Mouse (Mus musculus): Measurements from ENCODE around the gene Ghr. TPM values are rescaled to one million over a fixed set of nuclear protein-coding genes. Genes with fewer than 3 reads are reported as not detected.

Gene Ghr
- polyA plus RNA-seq, 1 experiment, result 215 TPM

- H3K4me3 ChIP-seq (ENCODE audit: insufficient read depth, low read depth, low read length), result no peak overlapping the region
- peaks cover 2% of the 10 kb centered on the region; the same call in 1 of the 2 replicates for H3K4me1 ChIP-seq (ENCODE audit: control insufficient read depth, insufficient read depth, insufficient read length, low read length)
- no peak overlapping the region for H3K27ac ChIP-seq (replicated peaks; ENCODE audit: low read depth, low read length)
These were observed 184.1 kb downstream of the Ghr start for GRCm38 (mm10) chr15:3399196-3399595.

GRCm38 (mm10) chr15:3397369-3398100, 185.8 kb downstream of the Ghr start:
- Histone ChIP-seq H3K4me3 (ENCODE audit: insufficient read depth, low read depth, low read length) (no peak overlapping the region), H3K27ac (replicated peaks; ENCODE audit: low read depth, low read length) (no peak overlapping the region), H3K4me1 (ENCODE audit: control insufficient read depth, insufficient read depth, insufficient read length, low read length) (peaks cover 2% of the 10 kb centered on the region; the same call in 1 of the 2 replicates)

GRCm38 (mm10) chr15:3396149-3396548, 187.1 kb downstream of the Ghr start:
- H3K4me1 ChIP-seq (ENCODE audit: control insufficient read depth, insufficient read depth, insufficient read length, low read length), result peaks cover 2% of the 10 kb centered on the region; the same call in 1 of the 2 replicates
- H3K4me3 ChIP-seq (ENCODE audit: insufficient read depth, low read depth, low read length), result no peak overlapping the region
- H3K27ac ChIP-seq (replicated peaks; ENCODE audit: low read depth, low read length), result no peak overlapping the region

GRCm38 (mm10) chr15:3395700-3396099, 187.6 kb downstream of the Ghr start:
- no peaks in the 10 kb centered on the region for H3K4me1 ChIP-seq (ENCODE audit: control insufficient read depth, insufficient read depth, insufficient read length, low read length)
- no peak overlapping the region for H3K4me3 ChIP-seq (ENCODE audit: insufficient read depth, low read depth, low read length)
- no peak overlapping the region for H3K27ac ChIP-seq (replicated peaks; ENCODE audit: low read depth, low read length)

GRCm38 (mm10) chr15:3390722-3391121, 192.6 kb downstream of the Ghr start:
- Histone ChIP-seq H3K27ac (replicated peaks; ENCODE audit: low read depth, low read length) (no peak overlapping the region), H3K4me3 (ENCODE audit: insufficient read depth, low read depth, low read length) (no peak overlapping the region), H3K4me1 (ENCODE audit: control insufficient read depth, insufficient read depth, insufficient read length, low read length) (no peaks in the 10 kb centered on the region)

GRCm38 (mm10) chr15:3389011-3389410, 194.3 kb downstream of the Ghr start:
- Histone ChIP-seq H3K4me1 (ENCODE audit: control insufficient read depth, insufficient read depth, insufficient read length, low read length) (no peaks in the 10 kb centered on the region), H3K4me3 (ENCODE audit: insufficient read depth, low read depth, low read length) (no peak overlapping the region), H3K27ac (replicated peaks; ENCODE audit: low read depth, low read length) (no peak overlapping the region)

- Histone ChIP-seq H3K4me1 (ENCODE audit: control insufficient read depth, insufficient read depth, insufficient read length, low read length) (no peaks in the 10 kb centered on the region), H3K27ac (replicated peaks; ENCODE audit: low read depth, low read length) (no peak overlapping the region), H3K4me3 (ENCODE audit: insufficient read depth, low read depth, low read length) (no peak overlapping the region)
These were observed 194.8 kb downstream of the Ghr start for GRCm38 (mm10) chr15:3388485-3388884.

- no peak overlapping the region for H3K4me3 ChIP-seq (ENCODE audit: insufficient read depth, low read depth, low read length)
- no peak overlapping the region for H3K27ac ChIP-seq (replicated peaks; ENCODE audit: low read depth, low read length)
- H3K4me1 ChIP-seq (ENCODE audit: control insufficient read depth, insufficient read depth, insufficient read length, low read length), result no peaks in the 10 kb centered on the region; the same call in 1 of the 2 replicates
These were observed 199.5 kb downstream of the Ghr start for GRCm38 (mm10) chr15:3383788-3384187.

- Histone ChIP-seq H3K4me1 (ENCODE audit: control insufficient read depth, insufficient read depth, insufficient read length, low read length) (no peaks in the 10 kb centered on the region; the same call in 1 of the 2 replicates), H3K27ac (replicated peaks; ENCODE audit: low read depth, low read length) (no peak overlapping the region), H3K4me3 (ENCODE audit: insufficient read depth, low read depth, low read length) (no peak overlapping the region)
These were observed 201.9 kb downstream of the Ghr start for GRCm38 (mm10) chr15:3381413-3381812.

- Histone ChIP-seq H3K4me3 (ENCODE audit: insufficient read depth, low read depth, low read length) (no peak overlapping the region), H3K4me1 (ENCODE audit: control insufficient read depth, insufficient read depth, insufficient read length, low read length) (no peaks in the 10 kb centered on the region), H3K27ac (replicated peaks; ENCODE audit: low read depth, low read length) (no peak overlapping the region)
These were observed 214.9 kb downstream of the Ghr start for GRCm38 (mm10) chr15:3368261-3368832.

GRCm38 (mm10) chr15:3356073-3356766, 227.1 kb downstream of the Ghr start:
- Histone ChIP-seq H3K4me3 (ENCODE audit: insufficient read depth, low read depth, low read length) (peak overlapping the region; percentile 49; the same call in 1 of the 2 replicates), H3K4me1 (ENCODE audit: control insufficient read depth, insufficient read depth, insufficient read length, low read length) (no peaks in the 10 kb centered on the region), H3K27ac (replicated peaks; ENCODE audit: low read depth, low read length) (no peak overlapping the region)

- Histone ChIP-seq H3K27ac (replicated peaks; ENCODE audit: low read depth, low read length) (no peak overlapping the region), H3K4me3 (ENCODE audit: insufficient read depth, low read depth, low read length) (no peak overlapping the region), H3K4me1 (ENCODE audit: control insufficient read depth, insufficient read depth, insufficient read length, low read length) (no peaks in the 10 kb centered on the region; the same call in 1 of the 2 replicates)
These were observed 229.6 kb downstream of the Ghr start for GRCm38 (mm10) chr15:3353696-3354095.

GRCm38 (mm10) chr15:3349306-3350064, 233.8 kb downstream of the Ghr start:
- Histone ChIP-seq H3K4me1 (ENCODE audit: control insufficient read depth, insufficient read depth, insufficient read length, low read length) (no peaks in the 10 kb centered on the region; the same call in 1 of the 2 replicates), H3K27ac (replicated peaks; ENCODE audit: low read depth, low read length) (no peak overlapping the region), H3K4me3 (ENCODE audit: insufficient read depth, low read depth, low read length) (no peak overlapping the region)

- Histone ChIP-seq H3K4me1 (ENCODE audit: control insufficient read depth, insufficient read depth, insufficient read length, low read length) (no peaks in the 10 kb centered on the region; the same call in 1 of the 2 replicates), H3K27ac (replicated peaks; ENCODE audit: low read depth, low read length) (no peak overlapping the region), H3K4me3 (ENCODE audit: insufficient read depth, low read depth, low read length) (no peak overlapping the region)
These were observed 236.6 kb downstream of the Ghr start for GRCm38 (mm10) chr15:3346682-3347081.

GRCm38 (mm10) chr15:3344555-3344954, 238.7 kb downstream of the Ghr start:
- no peak overlapping the region for H3K27ac ChIP-seq (replicated peaks; ENCODE audit: low read depth, low read length)
- no peaks in the 10 kb centered on the region for H3K4me1 ChIP-seq (ENCODE audit: control insufficient read depth, insufficient read depth, insufficient read length, low read length)
- no peak overlapping the region for H3K4me3 ChIP-seq (ENCODE audit: insufficient read depth, low read depth, low read length)

All from brown adipose tissue, adult 24 weeks (tissue).